Mouse (Mus musculus): ENCODE measurements around the gene Vmn2r114.
"Not testable (repeated sequence)": the region's sequence is repeated elsewhere in the genome, so short reads cannot be mapped to it uniquely, and the experiment has no call there.

The Vmn2r114 gene

DNA sequence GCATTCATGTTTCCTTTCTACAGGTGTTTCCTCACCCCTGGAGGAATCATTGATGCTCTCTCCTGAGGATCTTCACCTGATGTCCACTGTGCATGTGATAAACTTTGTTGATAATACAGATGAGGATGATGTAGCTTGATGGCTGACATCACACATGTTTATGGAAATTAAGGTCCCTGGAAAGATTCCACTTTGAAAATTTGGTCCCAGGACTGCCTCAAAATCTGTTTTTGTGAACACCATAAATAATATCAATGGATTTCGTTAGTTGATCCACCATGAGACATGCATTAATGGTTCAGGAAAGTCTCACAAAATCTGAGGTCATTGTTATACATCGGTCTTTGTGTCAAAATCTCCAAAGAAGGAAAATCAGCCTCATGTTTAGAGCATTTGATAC is at the start of gene Vmn2r114:
TSS of gene Vmn2r114 (minus strand) at position 101 of the 400 bp plus-strand sequence.
- not testable (repeated sequence) for DNase-seq (ENCODE audit: low read depth)

DNA sequence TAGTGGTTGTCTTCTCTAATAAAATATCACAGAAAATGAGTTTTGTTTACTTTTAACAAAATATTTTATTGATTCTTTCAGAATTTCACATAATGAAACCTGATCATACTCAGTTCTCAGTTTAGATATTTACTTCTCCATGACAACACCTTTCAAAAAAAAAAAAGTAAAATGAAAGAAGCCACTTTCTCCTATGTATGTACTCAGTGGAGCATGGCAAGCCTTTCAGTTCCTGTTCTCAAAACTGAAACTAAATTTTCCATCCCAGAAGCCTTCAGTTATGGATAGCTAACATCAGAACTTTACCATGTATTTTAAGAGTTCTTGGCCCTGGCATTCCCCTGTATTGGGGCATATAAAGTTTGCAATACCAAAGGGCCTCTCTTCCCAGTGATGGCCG is 39.3 kb upstream of the Vmn2r114 start:
- no peak for DNase-seq (ENCODE audit: low read depth)

DNA sequence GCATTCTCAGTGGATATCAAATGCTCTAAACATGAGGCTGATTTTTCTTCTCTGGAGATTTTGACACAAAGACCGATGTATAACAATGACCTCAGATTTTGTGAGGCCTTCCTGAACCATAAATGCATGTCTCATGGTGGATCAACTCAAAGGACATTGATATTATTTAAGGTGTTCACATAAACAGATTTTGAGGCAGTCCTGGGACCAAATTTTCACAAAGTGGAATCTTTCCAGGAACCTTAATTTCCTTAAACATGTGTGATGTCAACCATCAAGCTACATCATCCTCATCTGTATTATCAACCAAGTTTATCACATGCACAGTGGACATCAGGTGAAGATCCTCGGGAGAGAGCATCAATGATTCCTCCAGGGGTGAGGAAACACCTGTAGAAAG is 31.1 kb upstream of the Vmn2r114 start, which contains the start of gene Vmn2r115:
TSS of gene Vmn2r115 (plus strand) at position 301 of the 400 bp plus-strand sequence.
- not testable (repeated sequence) for DNase-seq (ENCODE audit: low read depth)

DNA sequence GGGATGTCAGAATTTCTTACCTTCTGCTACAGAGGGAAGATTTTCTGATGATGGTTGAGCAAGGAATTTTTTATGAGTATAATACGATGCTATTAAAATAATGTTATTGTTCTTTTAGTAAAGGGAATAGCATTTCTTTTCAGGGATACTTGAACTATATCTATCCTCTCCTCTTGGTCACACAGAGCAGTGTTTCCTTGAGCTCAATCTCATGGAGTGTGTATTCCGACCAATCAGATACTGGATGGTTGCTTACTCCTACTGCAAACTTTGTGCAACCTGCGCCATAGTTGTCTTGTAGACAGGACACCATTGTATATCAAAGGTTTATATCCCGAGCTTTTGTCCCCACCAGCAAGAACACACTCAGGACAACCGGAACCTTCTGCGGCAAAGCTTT is 18.3 kb upstream of the Vmn2r114 start:
- DNase-seq (ENCODE audit: low read depth) = no peak

All from induced T-regulatory cell, adult 2 months (primary cell).